Mouse (Mus musculus): ENCODE measurements around the gene Aak1.

Aak1 gene

GRCm38 (mm10) chr6:86897520-86897919, 48.2 kb downstream of the Aak1 start:
- no peak for DNase-seq (ENCODE audit: low spot score)

GRCm38 (mm10) chr6:86899053-86899452, 49.7 kb downstream of the Aak1 start:
- no peak for DNase-seq (ENCODE audit: low spot score)

GRCm38 (mm10) chr6:86899965-86900364, 50.6 kb downstream of the Aak1 start:
- no peak for DNase-seq (ENCODE audit: low spot score)

- DNase-seq (ENCODE audit: low spot score) = no peak
Measured at GRCm38 (mm10) chr6:86900546-86900945, 51.2 kb downstream of the Aak1 start.

- no peak for DNase-seq (ENCODE audit: low spot score)
Measured at GRCm38 (mm10) chr6:86905500-86905899, 56.2 kb downstream of the Aak1 start.

GRCm38 (mm10) chr6:86907191-86907590, 57.9 kb downstream of the Aak1 start:
- no peak for DNase-seq (ENCODE audit: low spot score)

- DNase-seq (ENCODE audit: low spot score) = no peak
Measured at GRCm38 (mm10) chr6:86908561-86909150, 59.3 kb downstream of the Aak1 start.

- no peak for DNase-seq (ENCODE audit: low spot score)
Measured at GRCm38 (mm10) chr6:86909881-86910280, 60.6 kb downstream of the Aak1 start.

- DNase-seq (ENCODE audit: low spot score) = no peak
Measured at GRCm38 (mm10) chr6:86916157-86916820, 67.0 kb downstream of the Aak1 start.

GRCm38 (mm10) chr6:86917231-86917630, 67.9 kb downstream of the Aak1 start:
- no peak for DNase-seq (ENCODE audit: low spot score)

- DNase-seq (ENCODE audit: low spot score) = no peak
Measured at GRCm38 (mm10) chr6:86918058-86918835, 68.9 kb downstream of the Aak1 start.

GRCm38 (mm10) chr6:86921880-86922279, 72.6 kb downstream of the Aak1 start:
- DNase-seq (ENCODE audit: low spot score) = peak; percentile 18

GRCm38 (mm10) chr6:86924746-86925145, 75.4 kb downstream of the Aak1 start:
- no peak for DNase-seq (ENCODE audit: low spot score)

- DNase-seq (ENCODE audit: low spot score) = no peak
Measured at GRCm38 (mm10) chr6:86934541-86934940, 85.2 kb downstream of the Aak1 start.

- DNase-seq (ENCODE audit: low spot score) = no peak
Measured at GRCm38 (mm10) chr6:86939797-86940196, 90.5 kb downstream of the Aak1 start.

GRCm38 (mm10) chr6:86940966-86941365, 91.6 kb downstream of the Aak1 start:
- DNase-seq (ENCODE audit: low spot score) = no peak

- DNase-seq (ENCODE audit: low spot score) = no peak
Measured at GRCm38 (mm10) chr6:86947100-86947499, 97.8 kb downstream of the Aak1 start.

- DNase-seq (ENCODE audit: low spot score) = no peak
Measured at GRCm38 (mm10) chr6:86948746-86949145, 99.4 kb downstream of the Aak1 start.

- DNase-seq (ENCODE audit: low spot score) = no peak
Measured at GRCm38 (mm10) chr6:86950141-86950540, 100.8 kb downstream of the Aak1 start.

- no peak for DNase-seq (ENCODE audit: low spot score)
Measured at GRCm38 (mm10) chr6:86950733-86951255, 101.5 kb downstream of the Aak1 start.

- no peak for DNase-seq (ENCODE audit: low spot score)
Measured at GRCm38 (mm10) chr6:86955741-86956140, 106.4 kb downstream of the Aak1 start.

GRCm38 (mm10) chr6:86956206-86956605, 106.9 kb downstream of the Aak1 start:
- DNase-seq (ENCODE audit: low spot score) = no peak

GRCm38 (mm10) chr6:86959006-86959405, 109.7 kb downstream of the Aak1 start:
- no peak for DNase-seq (ENCODE audit: low spot score)
